Mouse (Mus musculus) neural tube, embryonic 13.5 days (tissue): Measurements from ENCODE around the gene Man1c1. TPM values are rescaled to one million over a fixed set of nuclear protein-coding genes. Genes with fewer than 3 reads are reported as not detected.

Experiments used
- ATAC-seq: fragments of 200-750 bp; cut with Nextera tagmentation; 2 replicates; pipeline ENCODE4 v1.8.0; 2017; ENCODE audit warnings: low read depth, mild to moderate bottlenecking, moderate TSS enrichment, moderate library complexity
- H3K27ac ChIP-seq: fragments of 300-500 bp; sonication (generic); replicated peaks from 2 replicates; pipeline ENCODE4 v1.5.1; 2015; ENCODE audit warnings: moderate library complexity, mild to moderate bottlenecking, inconsistent platforms
- H3K27me3 ChIP-seq: fragments of 300-500 bp; sonication (generic); 2 replicates; pipeline ENCODE4 v1.6.1; 2015; ENCODE audit warnings: mild to moderate bottlenecking, inconsistent platforms
- H3K36me3 ChIP-seq: fragments of 300-500 bp; sonication (generic); 2 replicates; pipeline ENCODE4 v1.6.1; 2015; ENCODE audit warnings: mild to moderate bottlenecking, inconsistent platforms
- H3K4me1 ChIP-seq: fragments of 300-500 bp; sonication (generic); replicated peaks from 2 replicates; pipeline ENCODE4 v1.6.1; 2015; ENCODE audit warnings: inconsistent platforms
- H3K4me2 ChIP-seq: fragments of 300-500 bp; sonication (generic); 2 replicates; pipeline ENCODE4 v1.6.1; 2015; ENCODE audit warnings: inconsistent platforms, mild to moderate bottlenecking, moderate library complexity
- H3K4me3 ChIP-seq: fragments of 300-500 bp; sonication (generic); 2 replicates; pipeline ENCODE4 v1.5.1; 2015; ENCODE audit warnings: mild to moderate bottlenecking, inconsistent platforms
- H3K9ac ChIP-seq: fragments of 300-500 bp; sonication (generic); 2 replicates; pipeline ENCODE4 v1.6.1; 2015; ENCODE audit warnings: moderate library complexity, mild to moderate bottlenecking, inconsistent platforms
- H3K9me3 ChIP-seq: fragments of 300-500 bp; sonication (generic); 2 replicates; pipeline ENCODE4 v1.6.1; 2016; ENCODE audit warnings: inconsistent platforms
- WGBS: fragments of 180-500 bp; shearing (Covaris S2); methylation state at CpG from one replicate; pipeline ENCODE4 v1.1.7; 2015; 5-methylcytosine and 5-hydroxymethylcytosine counted together
- polyA plus RNA-seq: library from polyadenylated mRNA; unstranded; fragments of >200 nt; fragmentation: Nextera tagmentation; extraction: Ambion mirVana; gene quantifications from 2 replicates; pipeline ENCODE4 v1.2.1, GENCODE M21; 2015

Gene Man1c1
- polyA plus RNA-seq, 1 experiment from 2014 or later = 5.7 TPM

GRCm38 (mm10) chr4:134546814-134547705 lies 157.0 kb downstream of the Man1c1 start:
- Histone ChIP-seq H3K4me1 (peaks cover 35% of the 10 kb centered on the region), H3K27me3 (no peaks in the 10 kb centered on the region), H3K9ac (peak overlapping the region; percentile 38; the same call in 1 of the 2 replicates), H3K36me3 (peaks cover 77% of the 10 kb centered on the region), H3K4me2 (no peak overlapping the region), H3K27ac (no peak overlapping the region), H3K9me3 (peaks cover 6% of the 10 kb centered on the region), H3K4me3 (no peak overlapping the region)
- WGBS = 63% methylated on average over 9 of the region's 9 CpGs
- ATAC-seq = no peak

GRCm38 (mm10) chr4:134543261-134543660 lies 160.8 kb downstream of the Man1c1 start:
- WGBS = 7% methylated on average over 5 of the region's 5 CpGs
- ATAC-seq = peak; percentile 36; the same call in 1 of the 2 replicates

GRCm38 (mm10) chr4:134542726-134543125 lies 161.4 kb downstream of the Man1c1 start:
- Histone ChIP-seq H3K4me1 (peaks cover 11% of the 10 kb centered on the region), H3K4me2 (no peak overlapping the region), H3K9me3 (no peaks in the 10 kb centered on the region), H3K27me3 (no peaks in the 10 kb centered on the region), H3K9ac (0 out of 2 replicates have a peak overlapping the region, but pooled peaks have one; percentile 27), H3K36me3 (peaks cover 87% of the 10 kb centered on the region), H3K27ac (no peak overlapping the region), H3K4me3 (no peak overlapping the region)
- no peak for ATAC-seq
- 95% methylated on average over 9 of the region's 9 CpGs for WGBS

More at GRCm38 (mm10) chr4:134543261-134543660, 160.8 kb downstream of the Man1c1 start:
- 0 out of 2 replicates have a peak overlapping the region, but pooled peaks have one; percentile 27 for H3K9ac ChIP-seq
- peaks cover 17% of the 10 kb centered on the region for H3K4me1 ChIP-seq
- H3K4me2 ChIP-seq = no peak overlapping the region
- H3K4me3 ChIP-seq = no peak overlapping the region
- H3K36me3 ChIP-seq = peaks cover 89% of the 10 kb centered on the region
- H3K27ac ChIP-seq = no peak overlapping the region
- H3K27me3 ChIP-seq = no peaks in the 10 kb centered on the region
- H3K9me3 ChIP-seq = no peaks in the 10 kb centered on the region

GRCm38 (mm10) chr4:134538997-134539580 lies 165.0 kb downstream of the Man1c1 start:
- 88% methylated on average over 10 of the region's 10 CpGs for WGBS
- H3K36me3 ChIP-seq = peaks cover 54% of the 10 kb centered on the region
- H3K27me3 ChIP-seq = no peaks in the 10 kb centered on the region
- no peak for ATAC-seq
- H3K4me1 ChIP-seq = peaks cover 11% of the 10 kb centered on the region
- no peak overlapping the region for H3K4me3 ChIP-seq
- H3K27ac ChIP-seq = no peak overlapping the region
- H3K4me2 ChIP-seq = no peak overlapping the region
- H3K9me3 ChIP-seq = no peaks in the 10 kb centered on the region
- H3K9ac ChIP-seq = no peak overlapping the region

GRCm38 (mm10) chr4:134535787-134536151 lies 168.3 kb downstream of the Man1c1 start:
- Histone ChIP-seq H3K4me3 (peak overlapping the region; percentile 98), H3K9me3 (no peaks in the 10 kb centered on the region), H3K9ac (peak overlapping the region; percentile 91), H3K4me2 (peak overlapping the region; percentile 96), H3K27ac (peak overlapping the region; percentile 86), H3K36me3 (peaks cover 44% of the 10 kb centered on the region), H3K27me3 (no peaks in the 10 kb centered on the region), H3K4me1 (peaks cover 32% of the 10 kb centered on the region)
- WGBS = 5% methylated on average over 8 of the region's 8 CpGs
- ATAC-seq = peak; percentile 15; the same call in 1 of the 2 replicates

GRCm38 (mm10) chr4:134534932-134535786 lies 168.9 kb downstream of the Man1c1 start, which contains the start of gene Mtfr1l:
Gene Mtfr1l (minus strand): TSS chr4:134535387.
- Histone ChIP-seq H3K27me3 (no peaks in the 10 kb centered on the region), H3K4me1 (peaks cover 32% of the 10 kb centered on the region), H3K27ac (peak within 1 kb of the TSS; percentile 86), H3K36me3 (peaks cover 44% of the 10 kb centered on the region), H3K4me2 (peak within 1 kb of the TSS; percentile 96), H3K9me3 (no peaks in the 10 kb centered on the region), H3K9ac (peak within 1 kb of the TSS; percentile 91), H3K4me3 (peak within 1 kb of the TSS; percentile 98)
- under 1% methylated on average over 59 of the region's 71 CpGs for WGBS
- ATAC-seq = peak; percentile 98

GRCm38 (mm10) chr4:134534124-134534886 lies 169.8 kb downstream of the Man1c1 start:
- peaks cover 32% of the 10 kb centered on the region for H3K4me1 ChIP-seq
- H3K27ac ChIP-seq = peak overlapping the region; percentile 86
- peak; percentile 21 for ATAC-seq
- under 1% methylated on average over 57 of the region's 57 CpGs for WGBS
- H3K27me3 ChIP-seq = no peaks in the 10 kb centered on the region
- H3K4me2 ChIP-seq = peak overlapping the region; percentile 96
- H3K9me3 ChIP-seq = no peaks in the 10 kb centered on the region
- peak overlapping the region; percentile 91 for H3K9ac ChIP-seq
- H3K4me3 ChIP-seq = peak overlapping the region; percentile 98
- H3K36me3 ChIP-seq = peaks cover 44% of the 10 kb centered on the region

GRCm38 (mm10) chr4:134533421-134533820 lies 170.7 kb downstream of the Man1c1 start:
- peaks cover 32% of the 10 kb centered on the region for H3K4me1 ChIP-seq
- ATAC-seq = no peak
- peak overlapping the region; percentile 96 for H3K4me2 ChIP-seq
- peak overlapping the region; percentile 91 for H3K9ac ChIP-seq
- no peak overlapping the region for H3K27ac ChIP-seq
- WGBS = 87% methylated on average over 4 of the region's 4 CpGs
- peaks cover 44% of the 10 kb centered on the region for H3K36me3 ChIP-seq
- H3K4me3 ChIP-seq = peak overlapping the region; percentile 98
- no peaks in the 10 kb centered on the region for H3K27me3 ChIP-seq
- H3K9me3 ChIP-seq = no peaks in the 10 kb centered on the region

GRCm38 (mm10) chr4:134532928-134533327 lies 171.2 kb downstream of the Man1c1 start:
- Histone ChIP-seq H3K9ac (no peak overlapping the region; the same call in 1 of the 2 replicates), H3K27me3 (no peaks in the 10 kb centered on the region), H3K4me1 (peaks cover 32% of the 10 kb centered on the region), H3K9me3 (no peaks in the 10 kb centered on the region), H3K36me3 (peaks cover 44% of the 10 kb centered on the region), H3K4me3 (no peak overlapping the region), H3K27ac (no peak overlapping the region), H3K4me2 (no peak overlapping the region)
- ATAC-seq = no peak
- 86% methylated on average over 4 of the region's 4 CpGs for whole genome bisulfite sequencing

- H3K36me3 ChIP-seq = peaks cover 70% of the 10 kb centered on the region
- H3K9ac ChIP-seq = no peak overlapping the region
- H3K4me2 ChIP-seq = no peak overlapping the region
- H3K9me3 ChIP-seq = no peaks in the 10 kb centered on the region
- no peak overlapping the region for H3K4me3 ChIP-seq
- H3K27ac ChIP-seq = 0 out of 2 replicates have a peak overlapping the region, but pooled peaks have one; percentile 9
- no peak for ATAC-seq
- 83% methylated on average over 5 of the region's 5 CpGs for WGBS
- no peaks in the 10 kb centered on the region for H3K4me1 ChIP-seq
- no peaks in the 10 kb centered on the region for H3K27me3 ChIP-seq
Measured at GRCm38 (mm10) chr4:134526220-134526619, 177.9 kb downstream of the Man1c1 start.

GRCm38 (mm10) chr4:134525806-134526205 lies 178.3 kb downstream of the Man1c1 start:
- no peak overlapping the region for H3K4me3 ChIP-seq
- no peaks in the 10 kb centered on the region for H3K4me1 ChIP-seq
- ATAC-seq = no peak
- no peak overlapping the region for H3K27ac ChIP-seq
- no peak overlapping the region for H3K9ac ChIP-seq
- H3K27me3 ChIP-seq = no peaks in the 10 kb centered on the region
- H3K9me3 ChIP-seq = no peaks in the 10 kb centered on the region
- WGBS = 59% methylated on average over 5 of the region's 5 CpGs
- no peak overlapping the region for H3K4me2 ChIP-seq
- peaks cover 65% of the 10 kb centered on the region for H3K36me3 ChIP-seq
